Mouse (Mus musculus) brain, embryonic 18.5 days (tissue): Measurements from ENCODE around the gene Gm20594.

Experiments
- DNase-seq: peaks from one replicate; pipeline ENCODE4 v3.0.0-alpha.2; 2012; ENCODE audit warnings: low read depth, low spot score

Gm20594 gene

GRCm38 (mm10) chr6:79817616-79818015 lies at the start of gene Gm20594:
Gene Gm20594 (plus strand): TSS chr6:79817916.
- DNase-seq: no peak

GRCm38 (mm10) chr6:79818114-79818513 lies 398 bp downstream of the Gm20594 start:
- DNase-seq: no peak

GRCm38 (mm10) chr6:79833845-79834244 lies 16.1 kb downstream of the Gm20594 start:
- DNase-seq: no peak

- DNase-seq: no peak
These were observed 29.1 kb downstream of the Gm20594 start for GRCm38 (mm10) chr6:79846829-79847228.
